Mouse (Mus musculus) spleen, adult 2 months (tissue): ENCODE data around the gene Zfp60.

Experiments
- CTCF ChIP-seq: fragments of 200-500 bp; IDR thresholded peaks from 2 replicates; pipeline ENCODE4 v1.5.1; 2011; ENCODE audit warnings: mild to moderate bottlenecking, inconsistent platforms; ENCODE audit not compliant: insufficient read depth, insufficient read length, insufficient replicate concordance; ENCODE audit errors: extremely low read depth
- POLR2A ChIP-seq: fragments of 200-500 bp; IDR thresholded peaks from 2 replicates; pipeline ENCODE4 v1.6.1; 2011; ENCODE audit warnings: low read depth, low read length, inconsistent platforms

DNA sequence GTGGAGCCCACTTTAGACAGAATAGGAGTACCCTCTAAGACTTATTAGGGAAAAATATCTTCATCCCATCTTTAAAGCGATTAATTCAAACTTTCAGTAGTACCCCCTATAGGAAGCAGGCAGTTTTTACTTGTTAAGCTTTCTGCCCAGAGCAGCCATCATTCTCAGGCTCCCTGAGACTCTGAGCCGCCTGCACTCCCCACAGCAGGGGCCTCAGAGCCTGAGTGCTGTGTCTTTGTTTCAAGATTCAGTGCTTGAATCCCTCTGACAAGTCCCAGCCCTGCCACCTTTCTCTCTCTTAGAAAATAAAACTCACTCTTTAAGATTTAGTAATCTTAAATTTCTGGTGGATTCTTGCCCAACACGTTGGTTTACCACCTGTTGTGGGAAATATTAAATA is 34.5 kb upstream of the Zfp60 start:
- TF ChIP-seq POLR2A: no peak
- no peak for TF ChIP-seq CTCF
